Mouse (Mus musculus): ENCODE measurements around the gene Mpo. TPM values are rescaled to one million over a fixed set of nuclear protein-coding genes. Genes with fewer than 3 reads are reported as not detected.

The Mpo gene
- polyA plus RNA-seq, 1 experiment from 2014 or later, result 1.2 TPM

GRCm38 (mm10) chr11:87751491-87751966 lies 41.9 kb upstream of the Mpo start:
- no peaks in the 10 kb centered on the region for H3K4me1 ChIP-seq (replicated peaks)
- H3K27me3 ChIP-seq, result no peaks in the 10 kb centered on the region; the same call in 1 of the 2 replicates
- H3K4me3 ChIP-seq, result no peak overlapping the region
- no peaks in the 10 kb centered on the region for H3K36me3 ChIP-seq
- no peak overlapping the region for H3K4me2 ChIP-seq
- no peak overlapping the region for H3K9ac ChIP-seq
- ATAC-seq (ENCODE audit: low read depth), result no peak
- 76% methylated on average over 4 of the region's 4 CpGs for WGBS
- no peaks in the 10 kb centered on the region for H3K9me3 ChIP-seq
- H3K27ac ChIP-seq (replicated peaks), result no peak overlapping the region

- Histone ChIP-seq H3K9me3 (no peaks in the 10 kb centered on the region), H3K27ac (replicated peaks) (no peak overlapping the region), H3K9ac (no peak overlapping the region), H3K4me3 (no peak overlapping the region), H3K27me3 (no peaks in the 10 kb centered on the region; the same call in 1 of the 2 replicates), H3K4me2 (no peak overlapping the region), H3K4me1 (replicated peaks) (no peaks in the 10 kb centered on the region), H3K36me3 (no peaks in the 10 kb centered on the region)
- no peak for ATAC-seq (ENCODE audit: low read depth)
- 73% methylated on average over 1 of the region's 1 CpGs for WGBS
These were observed 41.1 kb upstream of the Mpo start for GRCm38 (mm10) chr11:87752307-87752706.

- no peak overlapping the region for H3K4me2 ChIP-seq
- 83% methylated on average over 8 of the region's 8 CpGs for WGBS
These were observed 40.1 kb upstream of the Mpo start for GRCm38 (mm10) chr11:87753255-87753654.

GRCm38 (mm10) chr11:87753891-87754501 lies 39.4 kb upstream of the Mpo start:
- Histone ChIP-seq H3K27ac (replicated peaks) (no peak overlapping the region), H3K4me2 (no peak overlapping the region), H3K4me1 (replicated peaks) (no peaks in the 10 kb centered on the region), H3K9me3 (no peaks in the 10 kb centered on the region), H3K4me3 (no peak overlapping the region), H3K27me3 (no peaks in the 10 kb centered on the region), H3K9ac (no peak overlapping the region), H3K36me3 (no peaks in the 10 kb centered on the region)
- 92% methylated on average over 5 of the region's 5 CpGs for WGBS
- no peak for ATAC-seq (ENCODE audit: low read depth)

More at GRCm38 (mm10) chr11:87753255-87753654, 40.1 kb upstream of the Mpo start:
- Histone ChIP-seq H3K36me3 (no peaks in the 10 kb centered on the region), H3K4me1 (replicated peaks) (no peaks in the 10 kb centered on the region), H3K4me3 (no peak overlapping the region), H3K27ac (replicated peaks) (no peak overlapping the region), H3K27me3 (no peaks in the 10 kb centered on the region; the same call in 1 of the 2 replicates), H3K9me3 (no peaks in the 10 kb centered on the region), H3K9ac (no peak overlapping the region)
- no peak for ATAC-seq (ENCODE audit: low read depth)

GRCm38 (mm10) chr11:87754603-87755002 lies 38.8 kb upstream of the Mpo start:
- H3K27me3 ChIP-seq, result no peaks in the 10 kb centered on the region
- no peak overlapping the region for H3K9ac ChIP-seq
- H3K4me2 ChIP-seq, result no peak overlapping the region
- H3K4me3 ChIP-seq, result no peak overlapping the region
- no peaks in the 10 kb centered on the region for H3K36me3 ChIP-seq
- ATAC-seq (ENCODE audit: low read depth), result no peak
- no peak overlapping the region for H3K27ac ChIP-seq (replicated peaks)
- peaks cover 2% of the 10 kb centered on the region for H3K4me1 ChIP-seq (replicated peaks)
- no peaks in the 10 kb centered on the region for H3K9me3 ChIP-seq
- WGBS, result 72% methylated on average over 5 of the region's 5 CpGs

GRCm38 (mm10) chr11:87755360-87756017 lies 37.9 kb upstream of the Mpo start:
- no peak overlapping the region for H3K27ac ChIP-seq (replicated peaks)
- ATAC-seq (ENCODE audit: low read depth), result no peak
- no peak overlapping the region for H3K4me2 ChIP-seq
- H3K9me3 ChIP-seq, result no peaks in the 10 kb centered on the region
- no peaks in the 10 kb centered on the region for H3K36me3 ChIP-seq
- peaks cover 9% of the 10 kb centered on the region for H3K4me1 ChIP-seq (replicated peaks)
- H3K9ac ChIP-seq, result no peak overlapping the region
- WGBS, result 75% methylated on average over 17 of the region's 17 CpGs
- H3K4me3 ChIP-seq, result no peak overlapping the region
- no peaks in the 10 kb centered on the region; the same call in 1 of the 2 replicates for H3K27me3 ChIP-seq

GRCm38 (mm10) chr11:87756251-87756820 lies 37.0 kb upstream of the Mpo start:
- Histone ChIP-seq H3K9ac (no peak overlapping the region), H3K27ac (replicated peaks) (no peak overlapping the region), H3K36me3 (no peaks in the 10 kb centered on the region), H3K4me2 (no peak overlapping the region), H3K4me3 (no peak overlapping the region), H3K9me3 (no peaks in the 10 kb centered on the region), H3K27me3 (peaks cover 2% of the 10 kb centered on the region), H3K4me1 (replicated peaks) (peaks cover 17% of the 10 kb centered on the region)
- WGBS, result 88% methylated on average over 15 of the region's 15 CpGs
- no peak for ATAC-seq (ENCODE audit: low read depth)

- Histone ChIP-seq H3K9ac (no peak overlapping the region), H3K27ac (replicated peaks) (no peak overlapping the region), H3K4me2 (no peak overlapping the region), H3K9me3 (no peaks in the 10 kb centered on the region), H3K27me3 (peaks cover 12% of the 10 kb centered on the region), H3K4me1 (replicated peaks) (peaks cover 26% of the 10 kb centered on the region), H3K36me3 (no peaks in the 10 kb centered on the region), H3K4me3 (no peak overlapping the region)
- no peak for ATAC-seq (ENCODE audit: low read depth)
- whole genome bisulfite sequencing, result 88% methylated on average over 25 of the region's 25 CpGs
These were observed 36.1 kb upstream of the Mpo start for GRCm38 (mm10) chr11:87757001-87757954.

GRCm38 (mm10) chr11:87758161-87758911 lies 35.0 kb upstream of the Mpo start:
- H3K36me3 ChIP-seq, result no peaks in the 10 kb centered on the region
- no peak overlapping the region for H3K9ac ChIP-seq
- H3K4me1 ChIP-seq (replicated peaks), result peaks cover 37% of the 10 kb centered on the region
- ATAC-seq (ENCODE audit: low read depth), result no peak
- no peak overlapping the region for H3K4me2 ChIP-seq
- 82% methylated on average over 7 of the region's 7 CpGs for WGBS
- no peak overlapping the region for H3K4me3 ChIP-seq
- H3K9me3 ChIP-seq, result no peaks in the 10 kb centered on the region
- H3K27ac ChIP-seq (replicated peaks), result no peak overlapping the region
- H3K27me3 ChIP-seq, result peaks cover 22% of the 10 kb centered on the region

GRCm38 (mm10) chr11:87758957-87759608 lies 34.3 kb upstream of the Mpo start:
- 71% methylated on average over 4 of the region's 4 CpGs for WGBS
- Histone ChIP-seq H3K4me1 (replicated peaks) (peaks cover 44% of the 10 kb centered on the region), H3K27me3 (peaks cover 26% of the 10 kb centered on the region), H3K9me3 (no peaks in the 10 kb centered on the region), H3K9ac (no peak overlapping the region), H3K4me2 (no peak overlapping the region), H3K4me3 (no peak overlapping the region), H3K27ac (replicated peaks) (no peak overlapping the region), H3K36me3 (no peaks in the 10 kb centered on the region)
- no peak for ATAC-seq (ENCODE audit: low read depth)

- Histone ChIP-seq H3K36me3 (no peaks in the 10 kb centered on the region), H3K4me1 (replicated peaks) (peaks cover 49% of the 10 kb centered on the region), H3K27me3 (peaks cover 28% of the 10 kb centered on the region), H3K4me3 (no peak overlapping the region), H3K9ac (peak overlapping the region; percentile 85; the same call in 1 of the 2 replicates), H3K9me3 (no peaks in the 10 kb centered on the region), H3K27ac (replicated peaks) (peak overlapping the region; percentile 88), H3K4me2 (peak overlapping the region; percentile 96)
- no peak for ATAC-seq (ENCODE audit: low read depth)
- 12% methylated on average over 3 of the region's 3 CpGs for WGBS
These were observed 33.8 kb upstream of the Mpo start for GRCm38 (mm10) chr11:87759609-87760005.
